In genomic region chr4:43875919-43876411, GRCm38 (mm10) we compare ENCODE assay signal across 9 mouse cellular contexts. TPM values are rescaled to one million over a fixed set of nuclear protein-coding genes. Genes with fewer than 3 reads are reported as not detected.
DNase-seq lines count a peak whose midpoint lies in the region; ATAC-seq and TF ChIP-seq lines count a peak whose summit lies in the region.
"Had no signal": no experiment of that assay in that cellular context is flagged by ENCODE, and none has a peak within 500 bp of the region (broad histone marks: within the 10 kb centered on the region; RNA-seq: fewer than 3 reads in every experiment).

No protein-coding gene starts in this region.

- WGBS in embryonic facial prominence, embryonic 11.5 days = under 1% methylated on average over 20 of the region's 20 CpGs
- under 1% methylated on average over 20 of the region's 20 CpGs for WGBS in limb, embryonic 10.5 days
- WGBS in midbrain, embryonic 14.5 days = under 1% methylated on average over 20 of the region's 20 CpGs

- H3K27me3 ChIP-seq in MEL (ENCODE audit: control insufficient read depth in 1 of 2, insufficient read depth in 2 of 2, low read length in 2 of 2) = peaks cover 2 to 6% of the 10 kb centered on the region in 2 experiments
- H3K27me3 ChIP-seq in embryonic facial prominence, embryonic 11.5 days (ENCODE audit: control insufficient read depth, insufficient read depth, low read length) = no peaks in the 10 kb centered on the region
- no peaks in the 10 kb centered on the region for H3K27me3 ChIP-seq in limb, embryonic 10.5 days (ENCODE audit: low read depth, poor library complexity, severe bottlenecking)
- no peaks in the 10 kb centered on the region for H3K27me3 ChIP-seq in midbrain, embryonic 14.5 days (ENCODE audit: control insufficient read depth, insufficient read depth, low read length)

- H3K9ac ChIP-seq in MEL (ENCODE audit: control insufficient read depth, low read depth, low read length, poor library complexity, severe bottlenecking) = peak overlapping the region; percentile 58
- peak overlapping the region; percentile 92 for H3K9ac ChIP-seq in embryonic facial prominence, embryonic 11.5 days (replicated peaks; ENCODE audit: low read length)
- peak overlapping the region; percentile 81 for H3K9ac ChIP-seq in midbrain, embryonic 14.5 days (replicated peaks; ENCODE audit: low read length)

- TF ChIP-seq CTCF in MEL (IDR thresholded peaks at IDR 0.05 in 2 of 3, conservative IDR thresholded peaks at IDR 0.05 in 1 of 3; ENCODE audit: control insufficient read depth in 1 of 3, insufficient read depth in 1 of 3, low read depth in 2 of 3, low read length in 3 of 3, poor library complexity in 1 of 3, severe bottlenecking in 1 of 3) = no peak

- no peak for TF ChIP-seq RAD21 in MEL (IDR thresholded peaks at IDR 0.05; ENCODE audit: low read depth, low read length)

- peak overlapping the region; percentile 83 to 87 for H3K4me3 ChIP-seq in MEL (ENCODE audit: control insufficient read depth in 1 of 2, insufficient read depth in 1 of 2, low read depth in 2 of 2, low read length in 2 of 2)
- peak overlapping the region; percentile 91 for H3K4me3 ChIP-seq in embryonic facial prominence, embryonic 11.5 days (ENCODE audit: low read depth, low read length)
- H3K4me3 ChIP-seq in limb, embryonic 10.5 days = peak overlapping the region; percentile 81
- peak overlapping the region; percentile 91 for H3K4me3 ChIP-seq in midbrain, embryonic 14.5 days (replicated peaks; ENCODE audit: low read depth, low read length)

- H3K9me3 ChIP-seq in MEL (replicated peaks; ENCODE audit: insufficient read depth, low read length) = no peaks in the 10 kb centered on the region
- no peaks in the 10 kb centered on the region for H3K9me3 ChIP-seq in embryonic facial prominence, embryonic 11.5 days (replicated peaks; ENCODE audit: control insufficient read depth, low read length)
- H3K9me3 ChIP-seq in limb, embryonic 10.5 days (replicated peaks) = no peaks in the 10 kb centered on the region
- H3K9me3 ChIP-seq in midbrain, embryonic 14.5 days (ENCODE audit: control insufficient read depth, low read length) = no peaks in the 10 kb centered on the region

- no peaks in the 10 kb centered on the region; the same call in 1 of the 2 replicates for H3K79me2 ChIP-seq in MEL (ENCODE audit: control insufficient read depth, insufficient read depth, low read length, poor library complexity)

- no peak overlapping the region for H3K27ac ChIP-seq in MEL (ENCODE audit: control insufficient read depth, low read depth, low read length)
- peak overlapping the region; percentile 56; the same call in 1 of the 2 replicates for H3K27ac ChIP-seq in embryonic facial prominence, embryonic 11.5 days (replicated peaks; ENCODE audit: low read depth, low read length)
- H3K27ac ChIP-seq in limb, embryonic 10.5 days = peak overlapping the region; percentile 97
- peak overlapping the region; percentile 80 for H3K27ac ChIP-seq in midbrain, embryonic 14.5 days (replicated peaks; ENCODE audit: low read depth, low read length)

- peak; percentile 13 to 19 for DNase-seq in frontal cortex, postnatal 36 days (ENCODE audit: low spot score in 2 of 2)
- DNase-seq in frontal cortex, postnatal 14 days (ENCODE audit: low spot score in 2 of 2) = no peak
- no peak for DNase-seq in MEL (ENCODE audit: low read depth, low spot score)
- no peak for DNase-seq in embryonic facial prominence, embryonic 11.5 days (ENCODE audit: low spot score)
- DNase-seq in heart, postnatal 10 days = peak; percentile 27 to 41
- DNase-seq in limb, embryonic 10.5 days (ENCODE audit: low spot score) = peak; percentile 73
- peak; percentile 56 for DNase-seq in midbrain, embryonic 14.5 days

- no peak for TF ChIP-seq EP300 in MEL (IDR thresholded peaks at IDR 0.05; ENCODE audit: low read depth in 1 of 2, low read length in 2 of 2)

- ATAC-seq in embryonic facial prominence, embryonic 11.5 days (replicated peaks; ENCODE audit: insufficient number of reproducible peaks, low FRiP score, low TSS enrichment, low read depth) = peak; percentile 63; the same call in 1 of the 2 replicates
- peak; percentile 69 for ATAC-seq in midbrain, embryonic 14.5 days (ENCODE audit: low FRiP score, low TSS enrichment)
- ATAC-seq in erythroid progenitor cell, adult 5-6 weeks (replicated peaks; ENCODE audit: low FRiP score, poor library complexity, severe bottlenecking) = no peak

- TF ChIP-seq POLR2A in MEL (IDR thresholded peaks at IDR 0.05; ENCODE audit: control insufficient read depth in 1 of 2, insufficient read depth in 1 of 2, low read depth in 1 of 2, low read length in 2 of 2, poor library complexity in 1 of 2) = no peak

- H3K4me1 ChIP-seq in MEL (ENCODE audit: control insufficient read depth in 1 of 2, insufficient read depth in 2 of 2, low read length in 2 of 2) = no peaks in the 10 kb centered on the region; a peak in 2 of 4 replicates
- H3K4me1 ChIP-seq in embryonic facial prominence, embryonic 11.5 days (ENCODE audit: control insufficient read depth, insufficient read depth, low read length) = no peaks in the 10 kb centered on the region; the same call in 1 of the 2 replicates
- peaks cover 41% of the 10 kb centered on the region for H3K4me1 ChIP-seq in limb, embryonic 10.5 days
- peaks cover 15% of the 10 kb centered on the region for H3K4me1 ChIP-seq in midbrain, embryonic 14.5 days (ENCODE audit: control insufficient read depth, insufficient read depth, low read length)

- intact Hi-C loops in heart, postnatal 10 days (cut with DNase I) = no loop called here

- peak overlapping the region; percentile 82 for H3K4me2 ChIP-seq in embryonic facial prominence, embryonic 11.5 days (ENCODE audit: low read depth, low read length)
- H3K4me2 ChIP-seq in midbrain, embryonic 14.5 days (ENCODE audit: low read length) = peak overlapping the region; percentile 87

- H3K36me3 ChIP-seq in MEL (ENCODE audit: control insufficient read depth in 1 of 2, insufficient read depth in 2 of 2, low read length in 2 of 2) = no peaks in the 10 kb centered on the region; a peak in 1 of 4 replicates
- no peaks in the 10 kb centered on the region for H3K36me3 ChIP-seq in embryonic facial prominence, embryonic 11.5 days (replicated peaks; ENCODE audit: control insufficient read depth, insufficient read depth, low read depth, low read length)
- H3K36me3 ChIP-seq in limb, embryonic 10.5 days = no peaks in the 10 kb centered on the region
- no peaks in the 10 kb centered on the region for H3K36me3 ChIP-seq in midbrain, embryonic 14.5 days (ENCODE audit: control insufficient read depth, insufficient read depth, low read length)

TF ChIP-seq in MEL, 35 proteins besides CTCF, POLR2A, EP300 and RAD21 (continues in another document):
- TF ChIP-seq SMC3 (IDR thresholded peaks at IDR 0.05; ENCODE audit: low read depth, low read length) (no peak), ZKSCAN1 (IDR thresholded peaks at IDR 0.05; ENCODE audit: low read depth, low read length) (no peak), CHD2 (IDR thresholded peaks at IDR 0.05; ENCODE audit: low read length) (no peak), E2F4 (IDR thresholded peaks at IDR 0.05; ENCODE audit: borderline replicate concordance, low read depth, low read length) (no peak), TBP (IDR thresholded peaks at IDR 0.05; ENCODE audit: low read depth, low read length) (no peak)

RNA-seq across cellular contexts. Expression of gene Reck, which starts 0.6 kb away (rescaled TPM):
- total RNA-seq in MEL (2012; rRNA removed) = 0.12 and 0.13 TPM in 2 replicates
- under 1 TPM in 1 of 2 experiments, not detected in 1; 0.60 TPM for polyA plus RNA-seq in MEL (2012; ENCODE audit: insufficient read depth in 1 of 2, insufficient read length in 2 of 2, low read depth in 1 of 2, low replicate concordance in 2 of 2, missing spikeins in 1 of 2)
- 21.7 and 24.3 TPM in 2 replicates for polyA plus RNA-seq in embryonic facial prominence, embryonic 11.5 days (2014; fragmentation: Nextera tagmentation; extraction: Ambion mirVana)
- 10 to 100 TPM; 12.3 to 12.8 TPM for total RNA-seq in heart, postnatal 10 days (2021)
- 20.2 and 22.9 TPM in 2 replicates for polyA plus RNA-seq in limb, embryonic 10.5 days (2016; fragmentation: Nextera tagmentation; extraction: Ambion mirVana)
- 4.4 and 6.8 TPM in 2 replicates for polyA plus RNA-seq in midbrain, embryonic 14.5 days (2014; fragmentation: Nextera tagmentation; extraction: Ambion mirVana)
- 0.36 and 7.1 TPM in 2 replicates for total RNA-seq in erythroid progenitor cell, adult 5-6 weeks (2015; ENCODE audit: low replicate concordance)
- not detected in 2 replicates for total RNA-seq in erythroid progenitor cell, adult 5-6 weeks (2017; ENCODE audit: low replicate concordance)

RNA-seq across cellular contexts. Expression of gene Olfr155, which starts 24.6 kb away (rescaled TPM):
- not detected in 2 replicates for total RNA-seq in MEL (2012; rRNA removed)
- not detected for polyA plus RNA-seq in MEL (2012; ENCODE audit: insufficient read depth in 1 of 2, insufficient read length in 2 of 2, low read depth in 1 of 2, low replicate concordance in 2 of 2, missing spikeins in 1 of 2)
- polyA plus RNA-seq in embryonic facial prominence, embryonic 11.5 days (2014; fragmentation: Nextera tagmentation; extraction: Ambion mirVana) = not detected in 2 replicates
- total RNA-seq in heart, postnatal 10 days (2021) = not detected
- not detected in 2 replicates for polyA plus RNA-seq in limb, embryonic 10.5 days (2016; fragmentation: Nextera tagmentation; extraction: Ambion mirVana)
- not detected in 2 replicates for polyA plus RNA-seq in midbrain, embryonic 14.5 days (2014; fragmentation: Nextera tagmentation; extraction: Ambion mirVana)
- not detected in 2 replicates for total RNA-seq in erythroid progenitor cell, adult 5-6 weeks (2015; ENCODE audit: low replicate concordance)
- total RNA-seq in erythroid progenitor cell, adult 5-6 weeks (2017; ENCODE audit: low replicate concordance) = not detected in 2 replicates
- total RNA-seq: layer of hippocampus, postnatal 14 days had no signal

RNA-seq across cellular contexts. Expression of gene Olfr157, which starts 36.0 kb away (rescaled TPM):
- not detected in 2 replicates for total RNA-seq in MEL (2012; rRNA removed)
- under 1 TPM in 1 of 2 experiments, not detected in 1; 0.01 TPM for polyA plus RNA-seq in MEL (2012; ENCODE audit: insufficient read depth in 1 of 2, insufficient read length in 2 of 2, low read depth in 1 of 2, low replicate concordance in 2 of 2, missing spikeins in 1 of 2)
- not detected in 2 replicates for polyA plus RNA-seq in embryonic facial prominence, embryonic 11.5 days (2014; fragmentation: Nextera tagmentation; extraction: Ambion mirVana)
- not detected for total RNA-seq in heart, postnatal 10 days (2021)
- polyA plus RNA-seq in limb, embryonic 10.5 days (2016; fragmentation: Nextera tagmentation; extraction: Ambion mirVana) = not detected in 2 replicates
- not detected in 2 replicates for polyA plus RNA-seq in midbrain, embryonic 14.5 days (2014; fragmentation: Nextera tagmentation; extraction: Ambion mirVana)
- total RNA-seq in erythroid progenitor cell, adult 5-6 weeks (2015; ENCODE audit: low replicate concordance) = not detected in 2 replicates
- not detected in 2 replicates for total RNA-seq in erythroid progenitor cell, adult 5-6 weeks (2017; ENCODE audit: low replicate concordance)
- total RNA-seq: layer of hippocampus, postnatal 14 days had no signal

RNA-seq across cellular contexts. Expression of gene Olfr156, which starts 52.3 kb away (rescaled TPM):
- total RNA-seq in MEL (2012; rRNA removed) = not detected in 2 replicates
- not detected for polyA plus RNA-seq in MEL (2012; ENCODE audit: insufficient read depth in 1 of 2, insufficient read length in 2 of 2, low read depth in 1 of 2, low replicate concordance in 2 of 2, missing spikeins in 1 of 2)
- 0.26 TPM in 1 of 2 replicates, not detected in the other for polyA plus RNA-seq in embryonic facial prominence, embryonic 11.5 days (2014; fragmentation: Nextera tagmentation; extraction: Ambion mirVana)
- not detected for total RNA-seq in heart, postnatal 10 days (2021)
- polyA plus RNA-seq in limb, embryonic 10.5 days (2016; fragmentation: Nextera tagmentation; extraction: Ambion mirVana) = not detected in 2 replicates
- not detected in 2 replicates for polyA plus RNA-seq in midbrain, embryonic 14.5 days (2014; fragmentation: Nextera tagmentation; extraction: Ambion mirVana)
- total RNA-seq in erythroid progenitor cell, adult 5-6 weeks (2015; ENCODE audit: low replicate concordance) = not detected in 2 replicates
- total RNA-seq in erythroid progenitor cell, adult 5-6 weeks (2017; ENCODE audit: low replicate concordance) = not detected in 2 replicates
- total RNA-seq: layer of hippocampus, postnatal 14 days had no signal

Comparison
In these comparisons a context has a peak if more than half of its experiments do, and no peak if none do; other contexts are left out.
1. DNase-seq: peak in frontal cortex, postnatal 36 days (2 of 2), heart, postnatal 10 days (2 of 2), limb, embryonic 10.5 days (single experiment) and midbrain, embryonic 14.5 days (single experiment); none in frontal cortex, postnatal 14 days (0 of 2), MEL (single experiment) and embryonic facial prominence, embryonic 11.5 days (single experiment).
2. Peak in every context shown above with its lines, with median percentiles within 50 percentile points of each other: H3K4me3 ChIP-seq and H3K9ac ChIP-seq.